Mouse (Mus musculus) WW6 (cell line): ENCODE measurements around the gene Dpm2.

Experiments used
- DNase-seq: peaks from one replicate; pipeline ENCODE4 v3.0.0-alpha.2; 2013; ENCODE audit warnings: low read depth, low spot score

The Dpm2 gene

DNA sequence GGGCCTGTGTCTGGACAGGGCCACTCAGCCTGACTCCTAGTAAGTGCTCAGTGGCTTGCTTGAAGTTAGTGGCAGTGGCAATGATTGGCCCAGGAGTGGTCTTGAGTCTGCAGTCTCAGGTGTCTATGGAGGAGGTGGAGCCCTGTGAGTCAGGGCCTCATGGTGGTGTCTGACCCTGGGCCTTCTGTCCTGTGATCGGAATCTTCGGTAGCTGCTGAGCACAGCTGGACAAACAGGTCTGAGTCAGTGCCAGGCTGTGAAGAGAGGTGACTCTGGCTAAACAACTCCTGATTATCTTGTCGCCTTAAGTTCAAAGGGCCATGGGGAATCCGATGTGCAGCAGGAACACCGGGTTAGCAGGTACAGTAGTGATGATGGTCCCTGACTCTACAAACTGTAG is 23.3 kb upstream of the Dpm2 start:
- DNase-seq: no peak

DNA sequence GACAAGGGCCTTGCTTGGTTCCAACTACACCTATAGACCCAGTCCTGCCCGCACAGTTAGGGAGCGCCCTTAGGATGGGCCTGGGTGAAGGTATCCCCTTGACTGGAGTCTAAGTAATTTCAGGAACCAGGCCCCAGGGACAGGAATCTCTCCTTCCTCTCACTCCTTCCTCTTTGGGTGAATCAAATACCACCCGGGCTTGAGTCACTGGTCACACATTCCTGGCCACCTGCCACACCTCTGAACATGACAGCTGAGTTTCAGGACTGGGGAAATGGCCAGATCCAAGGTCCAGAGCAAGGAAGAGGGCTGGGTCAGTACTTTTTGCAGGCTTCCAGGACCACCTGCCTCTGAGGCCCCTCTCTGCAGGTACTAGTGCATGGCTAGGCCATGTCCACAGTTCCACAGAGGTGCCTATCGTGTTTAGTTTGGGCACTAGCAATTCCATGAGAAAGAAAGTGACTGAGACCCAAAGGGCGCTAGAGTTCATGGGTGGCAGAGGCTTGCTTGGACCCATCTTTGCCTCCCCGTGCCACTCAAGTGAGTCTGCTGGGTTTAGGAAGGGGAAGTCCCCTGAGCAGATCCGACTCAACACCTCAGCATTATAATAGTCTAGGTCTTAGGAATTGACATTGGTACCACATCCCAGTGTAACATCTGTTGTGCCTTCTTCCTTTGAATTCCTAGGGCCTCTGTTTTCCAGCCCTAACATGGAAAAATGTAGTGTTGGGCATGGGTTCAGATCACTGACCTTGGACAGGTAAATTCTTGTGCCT is 22.5 kb upstream of the Dpm2 start:
- no peak for DNase-seq

DNA sequence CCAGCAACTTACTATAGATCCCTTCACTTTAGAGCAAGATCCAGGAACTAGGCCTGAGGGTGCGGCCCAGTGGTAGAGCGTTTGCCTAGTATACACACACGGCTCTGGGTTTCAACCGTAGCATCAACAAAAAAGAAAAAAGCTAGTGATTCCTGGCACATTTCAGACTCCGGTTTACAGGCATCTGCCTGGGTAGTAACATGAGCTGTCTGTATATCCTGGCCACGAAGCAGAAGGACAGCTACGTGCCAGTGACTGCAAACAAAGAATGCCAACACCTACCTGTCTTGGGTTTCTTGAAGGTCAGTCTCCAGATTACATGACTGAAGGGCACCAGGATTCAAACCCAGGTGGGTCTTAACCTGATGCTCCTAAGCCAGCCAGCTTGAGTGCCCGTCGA is 21.5 kb upstream of the Dpm2 start:
- DNase-seq: no peak

DNA sequence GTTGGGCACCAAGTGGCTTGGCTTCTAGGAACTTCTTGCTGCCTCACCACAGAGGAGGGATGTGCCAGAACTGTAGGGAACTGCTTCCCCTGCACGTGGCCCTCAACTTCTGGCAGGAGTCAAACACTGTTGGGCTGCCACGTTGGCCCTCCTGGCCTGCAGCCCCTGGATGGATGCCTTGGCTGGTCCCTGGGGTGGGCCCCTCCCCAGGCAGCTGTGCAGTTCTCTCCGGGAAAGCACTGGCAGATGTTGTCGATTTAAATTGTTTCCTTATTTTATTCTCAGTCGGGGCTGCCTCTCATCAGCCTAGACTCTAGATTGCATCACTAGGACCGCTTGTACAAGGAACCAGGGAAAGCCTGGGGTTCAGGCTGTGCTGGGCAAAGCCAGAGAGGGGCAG is 20.9 kb upstream of the Dpm2 start:
- DNase-seq: no peak

DNA sequence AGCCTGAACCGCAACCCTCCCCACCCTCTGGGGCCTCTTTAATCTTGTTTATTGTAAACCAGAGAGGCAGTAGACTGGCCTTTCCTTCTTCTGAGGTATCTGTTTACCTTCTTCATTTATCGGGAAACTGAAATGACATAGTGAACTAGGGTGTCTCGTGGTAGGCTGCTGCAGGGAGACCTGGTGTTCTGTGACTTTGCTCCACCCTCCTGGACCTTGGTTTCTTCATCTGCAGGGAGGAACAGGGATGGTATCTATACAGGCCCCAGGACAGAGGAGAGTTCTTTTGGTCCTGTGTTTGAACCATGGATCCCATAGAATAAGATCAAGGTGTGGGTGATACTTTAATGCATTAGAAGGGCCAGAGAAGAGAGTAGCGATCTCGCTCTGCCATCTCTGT is 19.4 kb upstream of the Dpm2 start:
- no peak for DNase-seq

DNA sequence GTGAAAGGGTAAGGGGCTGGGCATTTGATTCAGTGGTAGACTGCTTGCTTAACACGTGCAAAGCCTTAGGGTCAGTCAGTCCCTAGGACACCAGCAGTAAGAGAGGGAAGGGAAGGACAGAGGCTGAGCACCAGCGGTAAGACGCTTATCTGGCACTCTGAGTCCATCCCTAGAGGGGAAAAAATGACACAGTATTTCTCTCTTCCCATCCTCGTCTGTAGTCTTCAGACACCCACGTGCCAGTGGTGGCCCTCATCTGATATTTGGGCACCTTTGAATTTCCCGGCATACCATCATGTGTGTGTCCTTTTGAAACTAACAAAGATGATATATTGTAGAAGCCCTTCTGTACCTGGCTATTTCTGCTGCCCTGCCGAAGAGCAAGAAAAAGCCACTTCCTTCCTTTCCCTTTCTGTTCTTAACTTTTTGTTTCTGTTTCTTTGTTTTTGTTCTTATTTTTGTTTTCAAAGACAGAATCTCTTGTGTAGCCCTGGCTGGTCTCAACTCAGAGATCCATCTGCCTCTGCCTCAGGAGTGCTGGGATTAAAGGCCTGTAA is 17.0 kb upstream of the Dpm2 start:
- no peak for DNase-seq

DNA sequence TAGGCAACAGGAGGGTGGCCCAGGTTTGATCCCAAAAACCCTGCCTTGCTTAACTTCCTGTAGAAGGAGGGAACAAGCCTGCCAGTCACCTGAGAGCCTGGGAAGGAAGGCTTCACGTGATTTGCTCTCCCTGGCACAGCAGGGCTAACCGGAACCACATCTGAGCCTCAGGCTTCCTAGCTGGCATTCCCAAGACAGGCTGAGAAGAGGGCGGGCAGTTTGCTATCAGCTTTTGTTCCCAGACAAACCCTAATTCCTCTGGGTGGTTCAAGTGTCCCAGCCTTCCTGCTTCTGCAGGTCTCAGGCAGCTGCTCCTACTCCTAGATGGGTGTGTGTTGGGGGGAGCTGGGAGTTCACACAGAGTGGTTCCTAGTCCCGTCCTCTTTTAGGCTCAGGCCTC is 15.2 kb upstream of the Dpm2 start:
- no peak for DNase-seq

DNA sequence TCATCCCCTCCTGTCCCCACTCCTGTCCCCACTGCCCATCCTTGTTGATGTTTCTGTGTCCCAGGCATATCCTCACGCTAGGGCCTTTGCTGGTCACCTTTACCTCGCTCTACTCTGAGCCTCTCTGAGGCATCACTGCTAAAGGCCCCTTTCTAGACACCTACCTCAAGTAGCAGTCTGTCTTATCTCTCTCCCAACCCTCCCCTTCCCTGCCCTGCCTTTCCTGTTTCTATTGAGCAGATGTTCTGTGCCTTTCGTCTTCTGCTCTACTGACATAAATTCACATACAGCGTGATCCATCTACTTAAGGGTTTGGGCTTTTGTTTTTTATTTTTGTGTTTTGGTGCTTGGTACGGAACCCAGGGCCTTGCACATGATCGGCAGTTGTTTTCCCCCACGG is 14.6 kb upstream of the Dpm2 start:
- DNase-seq: no peak

DNA sequence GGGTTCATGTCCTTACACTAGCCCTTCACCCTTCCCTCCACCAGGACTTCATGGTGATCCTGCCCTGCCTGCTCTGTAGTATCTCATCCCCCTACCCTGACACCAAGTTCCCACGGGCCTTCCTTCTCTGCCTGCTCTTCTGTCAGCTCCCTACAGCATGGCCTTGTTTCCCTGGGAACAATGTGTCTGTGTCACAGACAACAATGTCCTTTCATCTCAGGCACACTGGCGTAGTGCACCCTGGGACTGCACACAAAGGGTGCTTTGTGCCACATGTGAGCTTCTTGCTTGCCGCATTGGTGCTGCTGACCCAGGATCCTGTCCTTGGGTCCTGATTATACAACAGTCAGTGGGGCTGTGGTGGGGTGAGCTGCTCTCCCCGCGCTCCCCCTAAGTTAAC is 11.1 kb upstream of the Dpm2 start:
- DNase-seq: no peak

DNA sequence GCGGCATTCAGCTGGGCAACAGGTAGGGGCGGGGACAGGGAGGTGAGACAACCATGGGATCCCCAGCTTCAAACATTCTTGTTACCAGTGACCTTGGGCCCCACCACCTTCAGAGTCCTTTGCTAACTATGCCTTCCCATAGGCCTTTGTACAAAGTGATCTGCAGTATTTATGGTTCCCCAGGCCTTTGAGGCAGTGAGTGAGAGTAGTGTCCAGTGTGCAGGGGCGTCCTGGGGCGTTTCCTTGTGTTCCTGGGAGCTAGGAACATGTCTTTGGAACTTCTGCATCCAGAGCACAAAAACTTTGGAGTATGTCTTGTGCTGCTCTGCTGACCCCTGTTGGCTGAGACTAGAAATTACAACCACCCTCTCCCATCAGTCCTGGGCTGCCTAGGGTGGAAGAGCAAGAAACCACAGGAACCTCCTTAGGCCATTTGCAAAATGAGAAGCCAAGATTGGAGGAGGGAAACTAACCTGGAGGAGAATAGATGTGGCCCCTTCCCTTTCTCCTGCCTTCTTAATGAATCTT is 4.1 kb upstream of the Dpm2 start:
- no peak for DNase-seq

DNA sequence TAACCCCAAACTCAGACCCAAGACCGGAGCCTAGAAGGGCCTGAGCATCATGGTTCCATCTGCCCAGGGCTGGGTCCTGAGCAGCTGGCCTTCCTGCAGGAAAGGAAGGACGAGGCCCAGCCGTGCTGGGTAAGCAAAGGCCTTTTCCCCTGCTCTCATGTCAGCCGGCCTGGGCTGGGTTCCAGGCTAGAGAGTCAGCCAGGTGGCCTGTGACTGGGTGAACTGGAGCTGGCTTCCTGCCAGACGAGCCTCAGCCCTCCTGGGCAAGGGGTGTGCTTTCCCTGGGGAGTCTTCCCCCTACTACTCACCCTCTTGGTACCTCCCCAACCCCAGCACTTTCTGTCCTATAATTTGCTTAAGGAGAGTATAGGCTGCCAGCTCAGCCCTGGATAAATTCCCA is 2.5 kb upstream of the Dpm2 start:
- no peak for DNase-seq

DNA sequence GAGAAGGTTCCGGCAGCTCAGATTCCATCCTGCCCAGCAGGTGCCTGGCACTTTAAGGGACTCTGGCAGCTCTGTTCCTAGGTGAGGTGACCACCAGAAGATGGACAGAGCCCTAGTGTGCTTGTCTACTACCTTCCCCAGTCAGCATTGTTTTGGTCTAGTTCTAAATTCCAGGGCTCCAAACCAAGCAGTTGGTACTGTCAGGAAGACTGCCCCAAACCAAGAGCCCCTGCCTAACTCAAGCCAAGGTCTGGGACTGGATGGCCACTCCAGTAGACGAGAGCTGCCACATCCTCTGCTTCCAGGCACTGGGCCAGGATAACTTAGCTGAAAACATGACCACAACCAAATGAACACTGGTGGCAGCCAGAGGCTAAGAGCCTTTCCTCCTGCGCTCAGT is 1.7 kb upstream of the Dpm2 start:
- DNase-seq: no peak

DNA sequence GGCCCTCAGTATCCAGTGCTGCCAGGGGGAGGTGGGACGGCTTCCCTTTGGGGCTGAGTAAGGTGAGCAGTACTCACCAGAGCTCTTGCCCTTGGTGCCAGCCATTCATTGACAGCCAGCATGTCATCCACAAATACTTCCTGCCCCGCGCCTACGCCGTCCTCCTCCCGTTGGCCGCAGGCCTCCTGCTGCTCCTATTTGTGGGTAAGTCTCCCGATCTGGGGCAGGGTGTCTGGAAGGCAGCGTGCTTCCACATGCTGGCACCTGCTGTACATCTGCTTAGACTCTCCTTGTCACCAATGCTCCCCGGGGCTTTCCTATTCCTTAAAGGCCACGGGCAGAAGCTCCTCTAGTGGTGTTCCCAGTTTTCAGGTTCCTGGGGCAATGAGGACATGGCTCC is 1.5 kb downstream of the Dpm2 start:
- DNase-seq: no peak

DNA sequence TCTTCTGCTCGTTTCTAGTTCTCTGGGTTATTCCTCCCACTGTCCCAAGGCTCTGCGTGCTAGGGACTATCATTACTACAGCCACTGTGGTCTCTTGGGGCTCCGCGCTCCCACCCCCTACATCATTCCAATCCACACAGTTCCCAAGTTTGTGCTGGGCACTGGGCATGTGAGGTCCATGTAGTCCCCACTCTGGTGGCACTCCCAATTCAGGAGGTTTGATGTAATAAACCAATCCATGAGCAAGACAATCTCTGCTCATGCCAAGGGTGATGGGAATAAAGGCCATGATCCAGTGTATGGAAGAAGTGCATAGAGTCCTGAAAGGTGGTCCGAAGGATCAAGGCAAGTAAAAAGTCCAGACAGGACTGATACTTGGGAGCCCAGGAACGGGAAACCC is 3.8 kb downstream of the Dpm2 start, which contains the start of gene Pip5kl1:
Gene Pip5kl1 (plus strand): TSS at position 301 of the 400 bp plus-strand sequence.
- no peak for DNase-seq

DNA sequence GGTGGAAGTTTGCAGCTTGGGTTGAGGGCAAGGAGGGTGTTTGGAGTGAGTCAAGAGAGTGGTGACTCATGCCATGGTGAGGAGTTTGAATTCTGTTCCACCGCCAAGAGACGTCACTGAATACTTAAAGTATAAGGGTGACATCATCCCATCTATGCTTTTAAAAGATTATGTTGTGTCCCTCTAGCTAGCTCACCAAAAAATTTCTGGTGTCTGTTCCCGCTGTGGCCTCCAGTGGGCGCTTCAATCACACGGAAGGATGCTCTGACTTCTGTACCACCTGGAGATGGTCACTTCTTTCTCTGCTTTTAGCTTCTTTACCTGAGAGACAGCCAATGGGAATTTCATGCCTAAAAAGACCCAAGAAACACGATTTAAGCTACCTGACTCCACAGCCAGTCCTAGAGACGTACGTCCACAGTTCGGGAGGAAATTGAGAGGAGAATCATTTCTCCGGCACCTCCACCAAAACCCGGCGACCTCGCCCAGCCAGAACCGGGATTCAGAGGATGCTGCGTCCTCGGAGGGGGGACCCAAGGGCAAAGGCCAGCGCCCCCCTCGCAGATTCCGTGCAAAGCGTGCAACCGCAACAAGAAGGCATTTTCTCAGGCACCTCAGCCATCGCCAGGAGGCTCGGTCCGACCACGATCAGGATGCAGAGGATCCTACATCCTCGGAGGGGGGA is 4.4 kb downstream of the Dpm2 start:
- DNase-seq: no peak

DNA sequence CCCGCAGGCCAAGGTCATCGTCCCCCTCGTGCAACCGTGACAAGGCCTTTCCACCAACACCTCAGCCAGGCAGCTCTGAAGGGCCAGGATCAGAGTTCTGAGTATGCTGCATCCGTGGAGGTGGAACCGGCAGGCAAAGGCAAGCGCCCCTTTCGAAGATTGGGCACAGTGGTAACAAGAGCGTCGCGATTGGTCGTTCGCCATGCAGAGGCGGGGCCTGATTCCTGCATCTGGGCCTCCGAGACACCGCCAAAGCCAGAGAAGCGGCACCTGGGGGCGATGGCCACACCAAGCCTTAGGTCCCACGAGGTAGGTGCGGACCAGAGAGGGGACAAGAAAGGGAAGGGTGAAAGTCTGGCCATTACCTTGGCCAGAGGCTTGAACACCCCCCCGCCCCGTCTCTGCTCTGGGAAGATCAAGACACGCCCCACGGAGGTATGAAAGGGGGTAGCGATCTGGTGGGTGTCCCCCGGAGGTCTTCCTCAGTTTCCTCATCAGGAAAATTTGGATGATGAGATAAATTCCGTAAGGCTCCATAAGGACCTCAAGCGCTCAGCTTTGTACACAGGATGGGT is 5.0 kb downstream of the Dpm2 start, which contains the start of gene 9430097D07Rik:
Gene 9430097D07Rik (minus strand): TSS at position 99 of the 575 bp plus-strand sequence.
- no peak for DNase-seq

DNA sequence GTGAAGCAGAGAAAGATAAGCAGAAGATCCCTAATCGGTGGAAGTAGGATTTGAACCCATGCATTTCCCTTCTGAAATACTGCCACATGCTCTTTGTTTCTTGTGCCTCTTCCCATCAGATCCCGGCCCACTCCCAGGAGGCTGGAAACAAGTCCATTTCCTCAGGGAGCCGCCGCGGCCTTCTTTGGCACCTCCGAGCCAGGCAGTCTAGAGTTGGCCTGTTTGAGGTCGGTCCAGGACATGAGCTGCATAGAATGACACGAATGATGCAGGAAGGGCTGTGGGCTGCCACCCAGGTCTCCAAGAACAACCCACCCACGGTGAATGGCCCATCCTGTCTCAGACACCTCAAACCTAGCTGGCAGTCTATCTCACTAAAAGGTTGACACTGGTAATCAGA is 5.9 kb downstream of the Dpm2 start:
- DNase-seq: no peak

DNA sequence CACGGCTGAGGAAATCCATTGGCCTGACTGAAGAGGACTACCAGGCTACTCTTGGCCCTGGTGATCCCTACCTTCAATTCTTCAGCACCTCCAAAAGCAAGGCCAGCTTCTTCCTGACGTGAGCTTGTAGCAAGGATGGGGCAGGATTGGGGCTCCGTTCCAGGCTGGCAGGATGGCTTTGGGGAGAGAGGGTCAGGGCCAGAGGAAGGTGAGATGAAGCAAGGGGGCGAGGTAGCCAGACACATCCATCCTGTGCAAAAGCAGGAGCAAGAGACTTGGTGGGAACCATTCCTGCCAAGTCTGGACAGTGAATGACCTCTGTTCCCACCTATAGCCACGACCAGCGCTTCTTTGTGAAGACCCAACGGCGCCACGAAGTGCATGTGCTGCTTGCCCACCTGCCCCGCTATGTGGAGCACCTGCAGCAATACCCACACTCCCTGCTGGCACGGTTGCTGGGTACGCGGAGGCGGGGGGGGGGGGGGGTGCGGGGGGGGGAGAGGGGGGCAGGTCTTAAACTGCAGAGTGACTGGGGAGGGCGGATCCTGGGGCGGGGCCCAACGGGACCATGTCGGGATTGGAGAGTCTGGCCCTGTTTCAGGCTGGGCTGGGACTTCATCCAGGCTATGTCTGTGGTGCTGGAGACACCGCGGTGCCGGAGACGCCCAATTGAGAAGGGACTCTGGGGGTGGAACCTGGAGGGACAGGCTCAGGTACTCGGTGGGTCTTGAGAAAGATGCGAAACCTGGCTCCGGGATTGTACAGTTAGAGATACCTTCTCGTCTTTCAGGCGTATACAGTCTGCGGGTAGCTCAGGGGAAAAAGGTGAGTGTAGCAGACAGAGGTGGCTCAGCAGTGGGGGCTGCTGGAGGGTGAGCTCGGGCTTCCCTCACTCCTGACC is 7.7 kb downstream of the Dpm2 start:
- no peak for DNase-seq

DNA sequence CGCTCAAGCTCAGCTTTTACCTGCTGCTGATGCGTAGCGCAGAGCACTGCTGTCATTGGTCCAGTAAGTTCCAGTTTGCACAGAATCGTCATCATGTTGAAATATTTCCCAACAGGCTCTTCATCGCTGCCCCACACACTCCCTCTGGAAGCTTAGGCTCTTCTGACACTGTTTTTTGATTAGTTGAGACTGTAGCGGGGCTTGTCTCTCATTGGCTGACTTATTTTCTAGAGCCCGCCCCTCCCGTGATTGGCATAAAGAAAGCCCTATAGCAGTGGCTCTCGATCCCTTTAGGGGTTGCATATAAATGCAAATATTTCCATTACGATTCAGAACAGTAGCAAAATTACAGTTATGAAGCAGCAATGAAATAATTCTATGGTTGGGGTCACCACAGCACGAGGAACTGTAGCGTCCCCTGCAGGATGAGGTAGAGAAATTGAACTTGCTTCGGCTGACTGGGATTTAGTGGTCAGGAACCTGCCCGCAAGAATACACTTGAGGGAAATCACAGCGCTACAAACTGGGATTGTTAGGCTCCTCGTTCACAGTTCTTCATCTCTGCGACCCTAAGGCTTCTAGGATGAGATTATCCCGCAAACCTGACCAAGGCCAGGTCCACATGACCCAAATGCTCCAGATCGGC is 10.9 kb downstream of the Dpm2 start:
- no peak for DNase-seq

DNA sequence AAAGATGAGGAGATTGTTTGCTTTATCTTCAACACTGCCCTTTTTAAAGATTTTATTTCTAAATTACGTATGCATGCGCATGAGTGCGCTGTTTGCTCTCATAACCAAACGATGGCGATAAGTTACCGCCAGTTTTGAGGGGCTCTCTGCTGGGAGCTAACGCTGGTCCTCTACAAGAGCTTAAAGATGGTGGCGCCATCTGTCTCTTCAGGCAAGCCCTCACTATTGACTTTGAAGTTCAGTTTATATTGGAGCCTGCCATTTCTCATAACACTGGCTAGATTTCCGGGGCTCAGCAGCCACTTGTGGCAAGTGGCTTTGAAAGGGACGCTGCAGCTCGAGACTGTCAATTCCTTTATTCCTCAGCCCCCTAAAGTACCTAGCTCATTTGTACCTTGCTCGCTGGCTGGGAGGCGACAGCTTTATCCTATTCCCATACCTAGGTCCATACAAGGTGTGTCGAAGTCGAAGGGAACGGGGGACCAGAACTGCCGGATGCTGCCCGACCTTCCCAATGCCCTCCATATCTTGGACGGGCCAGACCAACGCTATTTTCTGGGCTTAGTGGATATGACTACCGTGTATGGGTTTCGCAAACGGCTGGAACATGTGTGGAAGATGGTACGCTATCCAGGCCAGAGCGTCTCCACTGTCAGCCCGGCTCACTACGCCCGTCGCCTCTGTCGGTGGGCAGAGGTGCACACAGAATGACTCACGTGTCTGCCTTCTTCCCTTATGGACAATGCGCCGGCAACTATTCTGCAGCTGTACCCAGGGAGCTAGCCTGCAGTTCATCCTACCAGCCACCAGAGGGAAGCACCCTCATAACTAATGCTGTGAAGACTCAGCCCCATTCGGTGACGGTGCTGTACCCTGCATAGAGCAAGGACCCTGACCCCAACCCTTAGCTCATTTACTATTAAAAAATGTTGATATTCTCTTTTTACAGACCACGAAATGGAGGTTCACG is 12.5 kb downstream of the Dpm2 start:
- no peak for DNase-seq
